Mouse (Mus musculus) forebrain, embryonic 12.5 days (tissue): Measurements from ENCODE around the gene Gm17334. TPM values are rescaled to one million over a fixed set of nuclear protein-coding genes. Genes with fewer than 3 reads are reported as not detected.
"Not testable (repeated sequence)": the region's sequence is repeated elsewhere in the genome, so short reads cannot be mapped to it uniquely, and the experiment has no call there.

Experiments used
- ATAC-seq: fragments of 200-750 bp; cut with Nextera tagmentation; 2 replicates; pipeline ENCODE4 v1.8.0; 2017; ENCODE audit warnings: moderate TSS enrichment; ENCODE audit not compliant: low FRiP score
- H3K27ac ChIP-seq: fragments of 300-500 bp; sonication (generic); 2 replicates; pipeline ENCODE4 v1.5.1; 2016; ENCODE audit warnings: mild to moderate bottlenecking
- H3K27me3 ChIP-seq: fragments of 300-500 bp; sonication (generic); 2 replicates; pipeline ENCODE4 v1.6.1; 2016; ENCODE audit warnings: mild to moderate bottlenecking
- H3K36me3 ChIP-seq: fragments of 300-500 bp; sonication (generic); replicated peaks from 2 replicates; pipeline ENCODE4 v1.6.1; 2016; ENCODE audit warnings: mild to moderate bottlenecking
- H3K4me1 ChIP-seq: fragments of 300-500 bp; sonication (generic); 2 replicates; pipeline ENCODE4 v1.6.1; 2016
- H3K4me2 ChIP-seq: fragments of 300-500 bp; sonication (generic); 2 replicates; pipeline ENCODE4 v1.6.1; 2016; ENCODE audit warnings: mild to moderate bottlenecking, moderate library complexity
- H3K4me3 ChIP-seq: fragments of 300-500 bp; sonication (generic); replicated peaks from 2 replicates; pipeline ENCODE4 v1.5.1; 2016; ENCODE audit warnings: mild to moderate bottlenecking
- H3K9ac ChIP-seq: fragments of 300-500 bp; sonication (generic); 2 replicates; pipeline ENCODE4 v1.6.1; 2016; ENCODE audit warnings: mild to moderate bottlenecking
- H3K9me3 ChIP-seq: fragments of 300-500 bp; sonication (generic); 2 replicates; pipeline ENCODE4 v1.6.1; 2016
- WGBS: fragments of 180-500 bp; shearing (Covaris S2); methylation state at CpG from one replicate; pipeline ENCODE4 v1.1.7; 2016; 5-methylcytosine and 5-hydroxymethylcytosine counted together
- polyA plus RNA-seq: library from polyadenylated mRNA; unstranded; fragments of >200 nt; fragmentation: Nextera tagmentation; extraction: Ambion mirVana; gene quantifications from 2 replicates; pipeline ENCODE4 v1.2.1, GENCODE M21; 2016

Gene Gm17334
- polyA plus RNA-seq, 1 experiment from 2014 or later, result not detected

DNA sequence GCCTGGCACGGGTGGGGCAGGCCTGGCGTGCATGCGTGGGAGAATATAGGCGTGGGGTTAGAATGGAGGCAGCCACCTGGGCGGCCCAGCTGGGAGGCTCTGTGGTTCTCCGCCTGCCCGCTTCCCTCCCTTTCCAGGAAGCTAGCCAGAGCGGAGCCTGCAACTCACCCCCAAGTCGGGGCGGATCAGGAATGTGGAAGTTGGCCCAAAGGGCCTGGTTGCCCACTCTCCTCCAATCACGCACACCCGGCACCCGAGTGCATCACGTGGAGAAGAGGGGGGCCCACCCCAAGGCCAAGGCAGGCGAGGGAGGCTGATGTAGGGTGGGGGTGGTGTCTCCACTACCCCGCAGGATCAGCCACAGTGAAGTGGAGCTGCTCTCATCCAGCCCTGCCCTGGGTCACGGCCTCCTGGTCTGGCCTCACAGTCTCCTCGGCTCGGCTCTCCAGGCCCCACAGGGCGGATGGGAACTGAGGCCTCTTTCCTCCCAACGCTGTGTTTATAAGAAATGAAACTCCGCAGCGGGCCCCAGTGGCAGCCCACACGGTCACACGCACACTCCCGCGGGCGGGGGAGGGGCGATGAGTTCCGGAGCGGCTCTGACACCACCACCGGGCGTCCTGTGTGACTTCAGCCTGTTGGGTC, 9.4 kb downstream of the Gm17334 start:
- H3K9me3 ChIP-seq, result no peaks in the 10 kb centered on the region
- 0 out of 2 replicates have a peak overlapping the region, but pooled peaks have one; percentile 25 for H3K27ac ChIP-seq
- ATAC-seq, result peak; percentile 67
- peak overlapping the region; percentile 46 for H3K9ac ChIP-seq
- H3K4me1 ChIP-seq, result peaks cover 38% of the 10 kb centered on the region
- 3% methylated on average over 33 of the region's 33 CpGs for WGBS
- peak overlapping the region; percentile 34 for H3K4me3 ChIP-seq
- peak overlapping the region; percentile 61 for H3K4me2 ChIP-seq
- peaks cover 74% of the 10 kb centered on the region for H3K27me3 ChIP-seq
- no peaks in the 10 kb centered on the region for H3K36me3 ChIP-seq

DNA sequence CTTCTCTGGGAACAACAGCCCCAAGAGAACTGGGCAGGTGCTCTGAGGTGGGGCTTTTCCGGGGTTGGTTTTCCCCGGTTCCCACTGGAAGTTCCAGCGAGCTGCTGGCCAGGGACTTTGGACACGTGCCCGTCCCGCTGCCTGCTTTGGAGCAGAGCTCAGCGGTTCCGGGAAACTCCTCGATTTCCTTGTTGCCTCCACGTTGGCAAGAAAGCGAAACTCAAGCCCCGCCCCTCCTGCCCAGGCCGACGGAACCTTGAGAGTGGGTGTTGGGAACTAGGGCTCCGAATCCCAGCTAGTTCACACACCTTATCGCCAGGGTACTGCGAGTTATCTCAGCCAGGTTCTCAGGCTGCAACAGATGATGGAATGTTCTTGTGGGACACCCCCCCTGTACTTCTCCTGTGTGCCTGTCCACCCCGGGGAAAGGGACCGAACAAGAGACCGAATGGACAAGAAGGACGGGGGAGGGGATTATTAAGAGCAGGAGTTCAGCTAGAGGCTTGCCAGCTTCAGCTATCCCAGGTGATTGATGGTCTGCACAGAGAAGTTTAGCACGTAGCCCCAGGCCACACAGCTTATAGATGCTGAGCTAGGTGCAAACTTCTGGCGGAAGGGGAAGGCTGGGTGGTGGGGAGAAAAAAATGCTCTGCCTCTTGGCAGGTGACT, 10.0 kb downstream of the Gm17334 start:
- Histone ChIP-seq H3K4me3 (peak overlapping the region; percentile 34), H3K4me2 (peak overlapping the region; percentile 61), H3K27ac (no peak overlapping the region), H3K4me1 (peaks cover 38% of the 10 kb centered on the region), H3K36me3 (no peaks in the 10 kb centered on the region), H3K9me3 (no peaks in the 10 kb centered on the region), H3K27me3 (peaks cover 76% of the 10 kb centered on the region), H3K9ac (peak overlapping the region; percentile 46)
- ATAC-seq, result no peak; the same call in 1 of the 2 replicates
- 9% methylated on average over 23 of the region's 23 CpGs for WGBS

- H3K27ac ChIP-seq, result no peak overlapping the region
- ATAC-seq, result no peak
- H3K9me3 ChIP-seq, result no peaks in the 10 kb centered on the region
- H3K4me2 ChIP-seq, result peak overlapping the region; percentile 61
- peaks cover 38% of the 10 kb centered on the region for H3K4me1 ChIP-seq
- no peak overlapping the region for H3K9ac ChIP-seq
- peak overlapping the region; percentile 34; the same call in 1 of the 2 replicates for H3K4me3 ChIP-seq
- WGBS, result 75% methylated on average over 2 of the region's 2 CpGs
- no peaks in the 10 kb centered on the region for H3K36me3 ChIP-seq
- peaks cover 74% of the 10 kb centered on the region for H3K27me3 ChIP-seq
These were observed 10.6 kb downstream of the Gm17334 start for GRCm38 (mm10) chr11:53762426-53762825.

- H3K27me3 ChIP-seq, result peaks cover 71% of the 10 kb centered on the region
- WGBS, result 60% methylated on average over 2 of the region's 2 CpGs
- H3K4me2 ChIP-seq, result no peak overlapping the region
- H3K9ac ChIP-seq, result no peak overlapping the region
- no peak overlapping the region for H3K4me3 ChIP-seq
- H3K4me1 ChIP-seq, result peaks cover 38% of the 10 kb centered on the region
- ATAC-seq, result no peak
- H3K36me3 ChIP-seq, result no peaks in the 10 kb centered on the region
- no peak overlapping the region for H3K27ac ChIP-seq
- H3K9me3 ChIP-seq, result no peaks in the 10 kb centered on the region
These were observed 11.2 kb downstream of the Gm17334 start for GRCm38 (mm10) chr11:53761822-53762221.

DNA sequence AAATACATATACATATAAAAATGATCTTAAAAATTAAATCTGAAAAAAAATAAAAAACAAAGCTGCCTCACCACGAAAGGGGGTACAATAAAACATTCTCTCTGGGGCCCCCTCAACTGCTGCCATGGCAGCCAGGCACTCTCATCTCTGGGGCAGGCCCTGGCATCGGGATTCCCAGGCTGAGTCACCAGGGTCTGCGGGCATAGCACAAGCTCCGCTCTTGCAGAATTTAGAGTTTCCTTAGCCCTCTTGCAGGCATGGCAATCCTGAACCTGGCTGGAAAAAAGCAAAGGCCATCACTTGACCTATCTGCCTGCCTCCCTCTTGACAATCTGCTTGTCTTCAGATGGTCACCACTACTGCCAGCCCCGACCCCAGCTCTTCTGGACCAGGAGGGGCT, 11.7 kb downstream of the Gm17334 start:
- Histone ChIP-seq H3K4me2 (no peak overlapping the region), H3K36me3 (no peaks in the 10 kb centered on the region), H3K27me3 (peaks cover 67% of the 10 kb centered on the region), H3K27ac (no peak overlapping the region), H3K9me3 (no peaks in the 10 kb centered on the region), H3K4me3 (no peak overlapping the region), H3K4me1 (peaks cover 38% of the 10 kb centered on the region), H3K9ac (no peak overlapping the region)
- 81% methylated on average over 5 of the region's 5 CpGs for WGBS
- no peak for ATAC-seq

GRCm38 (mm10) chr11:53759545-53760406, 13.2 kb downstream of the Gm17334 start:
- Histone ChIP-seq H3K4me2 (peak overlapping the region; percentile 15), H3K9ac (peak overlapping the region; percentile 5; the same call in 1 of the 2 replicates)
- WGBS, result 6% methylated on average over 22 of the region's 22 CpGs

DNA sequence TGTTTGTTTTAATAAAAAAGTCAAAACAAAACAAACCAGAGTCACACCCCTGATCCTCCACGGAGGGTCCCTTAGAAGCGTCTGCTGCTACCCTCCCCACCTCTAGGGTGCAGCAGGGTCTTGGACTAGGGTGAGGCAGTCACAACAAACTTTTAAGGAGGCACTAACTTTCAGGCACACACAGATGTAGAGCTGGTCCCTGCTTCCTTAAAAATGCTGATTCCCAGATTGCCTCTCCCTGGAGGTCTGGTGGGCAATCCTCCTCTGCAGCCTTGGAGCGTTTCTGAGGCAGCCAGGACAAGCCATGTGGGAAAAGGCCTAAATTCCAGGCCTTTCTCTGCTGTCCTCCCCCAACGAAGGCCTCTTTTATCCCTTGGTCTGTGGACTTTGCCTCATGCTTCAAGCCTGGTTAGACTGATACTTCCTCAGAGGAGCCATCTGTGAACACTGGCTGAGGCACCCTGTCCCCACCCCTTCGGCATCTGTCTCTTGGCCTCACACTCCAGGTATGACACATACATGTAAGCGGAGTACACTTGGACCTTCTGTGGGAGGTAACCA, 14.1 kb downstream of the Gm17334 start:
- 42% methylated on average over 6 of the region's 6 CpGs for WGBS

More at GRCm38 (mm10) chr11:53759545-53760406, 13.2 kb downstream of the Gm17334 start:
- no peak overlapping the region for H3K4me3 ChIP-seq
- no peaks in the 10 kb centered on the region for H3K36me3 ChIP-seq
- no peak for ATAC-seq
- no peaks in the 10 kb centered on the region for H3K9me3 ChIP-seq
- H3K27me3 ChIP-seq, result peaks cover 60% of the 10 kb centered on the region
- no peak overlapping the region for H3K27ac ChIP-seq
- peaks cover 38% of the 10 kb centered on the region for H3K4me1 ChIP-seq

GRCm38 (mm10) chr11:53758033-53758432, 15.0 kb downstream of the Gm17334 start:
- Histone ChIP-seq H3K27me3 (peaks cover 45% of the 10 kb centered on the region), H3K4me1 (peaks cover 25% of the 10 kb centered on the region)
- not testable (repeated sequence) for ATAC-seq, H3K9me3 ChIP-seq, H3K4me3 ChIP-seq, H3K4me2 ChIP-seq, H3K36me3 ChIP-seq, H3K27ac ChIP-seq, H3K9ac ChIP-seq
- 74% methylated on average over 9 of the region's 9 CpGs for WGBS

More for the DNA sequence above, 14.1 kb downstream of the Gm17334 start:
- Histone ChIP-seq H3K9ac (no peak overlapping the region), H3K4me2 (no peak overlapping the region), H3K4me3 (no peak overlapping the region), H3K36me3 (no peaks in the 10 kb centered on the region), H3K27me3 (peaks cover 53% of the 10 kb centered on the region), H3K4me1 (peaks cover 34% of the 10 kb centered on the region), H3K27ac (no peak overlapping the region), H3K9me3 (no peaks in the 10 kb centered on the region)
- ATAC-seq, result no peak

DNA sequence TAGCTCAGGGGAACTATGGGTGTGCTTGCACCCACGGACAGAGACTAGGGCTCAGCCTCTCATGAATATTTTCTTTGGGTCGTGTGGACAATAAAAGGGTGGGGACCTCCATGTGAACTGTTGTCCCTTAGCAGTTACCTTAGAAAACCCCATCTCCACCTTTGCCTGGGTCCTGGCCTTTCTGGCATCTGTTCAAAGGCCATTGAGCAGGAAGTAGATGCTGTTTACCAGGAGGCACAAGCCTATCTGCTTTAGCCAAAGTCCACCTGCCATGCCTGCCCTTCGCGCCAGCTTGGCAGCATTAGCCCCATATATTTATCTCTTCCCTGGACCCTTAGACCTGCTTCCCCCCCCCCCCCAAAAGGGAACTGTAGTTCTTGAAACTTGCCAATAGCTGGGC, 15.4 kb downstream of the Gm17334 start:
- Histone ChIP-seq H3K9ac (no peak overlapping the region), H3K4me2 (no peak overlapping the region), H3K4me1 (peaks cover 21% of the 10 kb centered on the region), H3K9me3 (no peaks in the 10 kb centered on the region), H3K36me3 (no peaks in the 10 kb centered on the region), H3K27ac (no peak overlapping the region), H3K27me3 (peaks cover 41% of the 10 kb centered on the region), H3K4me3 (no peak overlapping the region)
- ATAC-seq, result no peak
- 93% methylated on average over 4 of the region's 4 CpGs for WGBS

- Histone ChIP-seq H3K27me3 (peaks cover 16% of the 10 kb centered on the region), H3K9me3 (no peaks in the 10 kb centered on the region), H3K4me3 (no peak overlapping the region), H3K36me3 (no peaks in the 10 kb centered on the region), H3K4me2 (no peak overlapping the region), H3K27ac (no peak overlapping the region), H3K9ac (no peak overlapping the region), H3K4me1 (peaks cover 11% of the 10 kb centered on the region)
- 83% methylated on average over 12 of the region's 12 CpGs for WGBS
- no peak for ATAC-seq
These were observed 17.9 kb downstream of the Gm17334 start for GRCm38 (mm10) chr11:53755011-53755595.

DNA sequence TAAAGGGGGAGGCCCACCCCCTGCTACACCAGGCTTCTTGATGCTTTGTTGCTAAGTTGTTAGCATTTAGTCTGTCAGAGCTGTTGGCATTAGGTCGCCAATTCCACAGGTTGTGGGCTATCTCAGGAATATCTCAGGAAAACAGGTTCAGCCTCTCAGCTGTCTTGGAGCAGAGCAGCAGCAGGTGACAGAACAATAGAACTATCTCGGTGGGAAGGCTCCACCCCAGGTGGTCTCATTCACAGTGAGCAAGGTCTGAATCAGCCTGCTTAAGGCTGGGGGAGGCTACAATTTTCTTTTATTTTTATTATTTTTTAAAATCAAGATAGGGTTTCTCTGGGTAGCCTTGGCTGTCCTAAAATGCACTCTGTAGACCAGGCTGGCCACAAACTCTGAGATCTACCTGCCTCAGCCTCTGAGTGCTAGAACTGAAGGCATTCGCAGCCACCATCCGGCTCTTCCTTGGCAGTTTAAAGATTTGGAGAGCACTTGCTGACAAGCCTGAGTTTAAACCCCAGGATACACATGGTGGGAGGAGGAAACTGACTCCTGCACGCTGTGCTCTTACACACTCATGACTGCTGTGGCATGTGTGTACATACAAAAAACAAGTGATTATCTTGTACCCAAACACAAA, 23.2 kb downstream of the Gm17334 start:
- H3K4me1 ChIP-seq, result no peaks in the 10 kb centered on the region; the same call in 1 of the 2 replicates
- no peaks in the 10 kb centered on the region for H3K9me3 ChIP-seq
- no peak overlapping the region for H3K4me2 ChIP-seq
- no peaks in the 10 kb centered on the region for H3K36me3 ChIP-seq
- ATAC-seq, result no peak
- H3K4me3 ChIP-seq, result no peak overlapping the region
- H3K27me3 ChIP-seq, result no peaks in the 10 kb centered on the region
- no peak overlapping the region for H3K9ac ChIP-seq
- 54% methylated on average over 5 of the region's 5 CpGs for WGBS
- no peak overlapping the region for H3K27ac ChIP-seq
